Mouse (Mus musculus): Measurements from ENCODE around the gene Ceacam18.
"Not testable (repeated sequence)": the region's sequence is repeated elsewhere in the genome, so short reads cannot be mapped to it uniquely, and the experiment has no call there.

Ceacam18 gene

GRCm38 (mm10) chr7:43667221-43667620, 32.7 kb downstream of the Ceacam18 start:
- not testable (repeated sequence) for DNase-seq (ENCODE audit: low spot score in 2 of 2)

- DNase-seq (ENCODE audit: low spot score in 2 of 2): no peak
These were observed 34.1 kb downstream of the Ceacam18 start for GRCm38 (mm10) chr7:43668582-43668981.

GRCm38 (mm10) chr7:43671064-43671808, 36.7 kb downstream of the Ceacam18 start:
- no peak for DNase-seq (ENCODE audit: low spot score in 2 of 2)

- DNase-seq (ENCODE audit: low spot score in 2 of 2): peak; percentile 80 to 88
These were observed 37.5 kb downstream of the Ceacam18 start, which contains the start of gene Ctu1 for GRCm38 (mm10) chr7:43671809-43672580. Gene Ctu1 (plus strand): TSS chr7:43672016.

GRCm38 (mm10) chr7:43672581-43673260, 38.2 kb downstream of the Ceacam18 start:
- no peak for DNase-seq (ENCODE audit: low spot score in 2 of 2)

GRCm38 (mm10) chr7:43675091-43675490, 40.6 kb downstream of the Ceacam18 start:
- no peak for DNase-seq (ENCODE audit: low spot score in 2 of 2)

GRCm38 (mm10) chr7:43678517-43678916, 44.0 kb downstream of the Ceacam18 start:
- peak; percentile 23 to 37 for DNase-seq (ENCODE audit: low spot score in 2 of 2)

GRCm38 (mm10) chr7:43680960-43681359, 46.5 kb downstream of the Ceacam18 start:
- DNase-seq (ENCODE audit: low spot score in 2 of 2): peak; percentile 50 to 65

GRCm38 (mm10) chr7:43682511-43682910, 48.0 kb downstream of the Ceacam18 start:
- not testable (repeated sequence) for DNase-seq (ENCODE audit: low spot score in 2 of 2)

- no peak for DNase-seq (ENCODE audit: low spot score in 2 of 2)
These were observed 50.6 kb downstream of the Ceacam18 start for GRCm38 (mm10) chr7:43685088-43685487.

- DNase-seq (ENCODE audit: low spot score in 2 of 2): no peak
These were observed 55.6 kb downstream of the Ceacam18 start, which contains the start of gene Klk14 for GRCm38 (mm10) chr7:43690118-43690517. Gene Klk14 (plus strand): TSS chr7:43690418.

Data from frontal cortex, postnatal 25 days (tissue).